Mouse (Mus musculus) kidney, embryonic 14.5 days (tissue): Measurements from ENCODE around the gene Lgals3. TPM values are rescaled to one million over a fixed set of nuclear protein-coding genes. Genes with fewer than 3 reads are reported as not detected.

Experiments
- ATAC-seq: fragments of 200-750 bp; cut with Nextera tagmentation; 2 replicates; pipeline ENCODE4 v1.8.0; 2017; ENCODE audit warnings: moderate number of reproducible peaks, mild to moderate bottlenecking, moderate TSS enrichment, moderate library complexity; ENCODE audit not compliant: low FRiP score, low TSS enrichment
- H3K27ac ChIP-seq: fragments of 300-500 bp; sonication (generic); 2 replicates; pipeline ENCODE4 v1.5.1; 2014; ENCODE audit warnings: low read depth, mild to moderate bottlenecking, low read length, moderate library complexity, mixed read lengths
- H3K27me3 ChIP-seq: fragments of 300-500 bp; sonication (generic); 2 replicates; pipeline ENCODE4 v1.6.1; 2014; ENCODE audit warnings: mild to moderate bottlenecking, low read length; ENCODE audit not compliant: control insufficient read depth, insufficient read depth
- H3K36me3 ChIP-seq: fragments of 300-500 bp; sonication (generic); 2 replicates; pipeline ENCODE4 v1.6.1; 2014; ENCODE audit warnings: low read length, mixed read lengths; ENCODE audit not compliant: control insufficient read depth, insufficient read depth
- H3K4me1 ChIP-seq: fragments of 300-500 bp; sonication (generic); 2 replicates; pipeline ENCODE4 v1.6.1; 2014; ENCODE audit warnings: low read length, mixed read lengths; ENCODE audit not compliant: control insufficient read depth, insufficient read depth
- H3K4me2 ChIP-seq: fragments of 300-500 bp; sonication (generic); replicated peaks from 2 replicates; pipeline ENCODE4 v1.6.1; 2014; ENCODE audit warnings: low read depth, mild to moderate bottlenecking, low read length
- H3K4me3 ChIP-seq: fragments of 300-500 bp; sonication (generic); 2 replicates; pipeline ENCODE4 v1.5.1; 2014; ENCODE audit warnings: mild to moderate bottlenecking, low read length
- H3K9ac ChIP-seq: fragments of 300-500 bp; sonication (generic); 2 replicates; pipeline ENCODE4 v1.6.1; 2014; ENCODE audit warnings: low read depth, mild to moderate bottlenecking, low read length, moderate library complexity
- H3K9me3 ChIP-seq: fragments of 300-500 bp; sonication (generic); 2 replicates; pipeline ENCODE4 v1.6.1; 2016; ENCODE audit warnings: low read length; ENCODE audit not compliant: control insufficient read depth
- WGBS: fragments of 180-500 bp; shearing (Covaris S2); extraction: QIAGEN DNeasy Blood & Tissue Kit; methylation state at CpG from one replicate; pipeline ENCODE4 v1.1.7; 2014; 5-methylcytosine and 5-hydroxymethylcytosine counted together
- polyA plus RNA-seq: library from polyadenylated mRNA; unstranded; fragments of >200 nt; fragmentation: Nextera tagmentation; extraction: Ambion mirVana; gene quantifications from 2 replicates; pipeline ENCODE4 v1.2.1, GENCODE M21; 2014

Lgals3 gene
- polyA plus RNA-seq, 1 experiment from 2014 or later = 11.2 TPM

GRCm38 (mm10) chr14:47341811-47342291 is 25.7 kb upstream of the Lgals3 start:
- H3K27me3 ChIP-seq = no peaks in the 10 kb centered on the region
- H3K27ac ChIP-seq = no peak overlapping the region
- H3K9me3 ChIP-seq = no peaks in the 10 kb centered on the region
- no peak overlapping the region for H3K4me2 ChIP-seq
- no peaks in the 10 kb centered on the region for H3K4me1 ChIP-seq
- H3K4me3 ChIP-seq = no peak overlapping the region
- H3K36me3 ChIP-seq = no peaks in the 10 kb centered on the region
- H3K9ac ChIP-seq = no peak overlapping the region
- ATAC-seq = no peak
- 81% methylated on average over 4 of the region's 4 CpGs for WGBS

DNA sequence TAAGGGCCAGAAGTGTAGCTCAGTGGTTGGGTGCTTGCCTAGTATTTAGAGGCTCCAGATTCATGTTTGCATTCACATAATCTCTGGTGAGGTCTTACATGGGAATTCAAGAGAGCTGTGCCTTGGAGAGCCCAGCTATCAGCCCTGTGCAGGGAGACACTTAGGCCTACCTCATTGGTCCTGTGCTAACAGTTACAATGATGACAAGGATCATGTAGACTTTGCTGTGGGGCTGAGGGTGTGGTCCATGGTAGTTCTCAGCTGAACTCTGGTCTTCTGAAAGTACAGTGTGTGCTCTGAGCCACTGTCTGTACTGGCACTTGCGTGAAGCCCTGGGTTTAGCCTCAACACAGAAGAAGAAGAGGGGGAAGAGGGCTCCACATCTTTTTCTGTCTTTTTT is 20.8 kb upstream of the Lgals3 start:
- Histone ChIP-seq H3K9ac (no peak overlapping the region), H3K4me1 (no peaks in the 10 kb centered on the region), H3K9me3 (no peaks in the 10 kb centered on the region), H3K27me3 (no peaks in the 10 kb centered on the region), H3K4me3 (no peak overlapping the region), H3K4me2 (no peak overlapping the region), H3K27ac (no peak overlapping the region), H3K36me3 (no peaks in the 10 kb centered on the region)
- WGBS = 87% methylated on average over 1 of the region's 1 CpGs
- ATAC-seq = no peak

- WGBS = 80% methylated on average over 2 of the region's 2 CpGs
- Histone ChIP-seq H3K27ac (no peak overlapping the region), H3K36me3 (no peaks in the 10 kb centered on the region), H3K4me2 (no peak overlapping the region), H3K4me3 (no peak overlapping the region), H3K4me1 (no peaks in the 10 kb centered on the region), H3K9ac (no peak overlapping the region), H3K27me3 (no peaks in the 10 kb centered on the region), H3K9me3 (no peaks in the 10 kb centered on the region)
- no peak for ATAC-seq
These were observed 16.6 kb upstream of the Lgals3 start for GRCm38 (mm10) chr14:47350974-47351373.

DNA sequence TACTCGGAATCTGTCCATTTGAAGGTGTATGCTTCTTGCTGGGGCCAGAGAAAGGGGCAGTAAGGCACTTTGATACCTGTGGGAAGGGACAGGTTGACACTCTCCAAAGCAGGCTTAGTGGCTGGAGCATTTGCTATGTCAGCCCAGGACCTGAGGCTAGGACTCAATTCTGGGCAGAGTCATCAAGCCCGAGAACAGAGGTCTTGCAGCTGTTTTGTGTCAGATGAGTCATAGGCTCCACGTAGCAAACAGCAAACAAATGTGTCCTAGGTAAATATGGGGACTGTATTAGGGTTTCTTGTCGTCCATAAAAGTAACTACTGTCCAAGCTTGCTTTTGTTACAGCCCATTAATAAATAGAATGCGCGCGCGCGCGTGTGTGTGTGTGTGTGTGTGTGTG is 15.3 kb upstream of the Lgals3 start:
- ATAC-seq = no peak

GRCm38 (mm10) chr14:47353240-47353639 is 14.3 kb upstream of the Lgals3 start:
- WGBS = 74% methylated on average over 4 of the region's 4 CpGs
- Histone ChIP-seq H3K4me1 (no peaks in the 10 kb centered on the region), H3K9ac (no peak overlapping the region), H3K27me3 (no peaks in the 10 kb centered on the region), H3K36me3 (no peaks in the 10 kb centered on the region), H3K4me3 (no peak overlapping the region), H3K4me2 (no peak overlapping the region), H3K27ac (no peak overlapping the region), H3K9me3 (no peaks in the 10 kb centered on the region)
- ATAC-seq = no peak

More for the DNA sequence above, 15.3 kb upstream of the Lgals3 start:
- Histone ChIP-seq H3K9ac (no peak overlapping the region), H3K36me3 (no peaks in the 10 kb centered on the region), H3K27me3 (no peaks in the 10 kb centered on the region), H3K4me3 (no peak overlapping the region), H3K9me3 (no peaks in the 10 kb centered on the region), H3K4me1 (no peaks in the 10 kb centered on the region), H3K27ac (no peak overlapping the region), H3K4me2 (no peak overlapping the region)
- WGBS = 89% methylated on average over 10 of the region's 10 CpGs

- Histone ChIP-seq H3K27ac (no peak overlapping the region), H3K4me3 (no peak overlapping the region), H3K4me2 (no peak overlapping the region), H3K9me3 (no peaks in the 10 kb centered on the region), H3K36me3 (no peaks in the 10 kb centered on the region), H3K27me3 (no peaks in the 10 kb centered on the region), H3K9ac (no peak overlapping the region), H3K4me1 (no peaks in the 10 kb centered on the region)
- 72% methylated on average over 8 of the region's 8 CpGs for WGBS
- ATAC-seq = no peak
These were observed 13.4 kb upstream of the Lgals3 start for GRCm38 (mm10) chr14:47354111-47354577.

DNA sequence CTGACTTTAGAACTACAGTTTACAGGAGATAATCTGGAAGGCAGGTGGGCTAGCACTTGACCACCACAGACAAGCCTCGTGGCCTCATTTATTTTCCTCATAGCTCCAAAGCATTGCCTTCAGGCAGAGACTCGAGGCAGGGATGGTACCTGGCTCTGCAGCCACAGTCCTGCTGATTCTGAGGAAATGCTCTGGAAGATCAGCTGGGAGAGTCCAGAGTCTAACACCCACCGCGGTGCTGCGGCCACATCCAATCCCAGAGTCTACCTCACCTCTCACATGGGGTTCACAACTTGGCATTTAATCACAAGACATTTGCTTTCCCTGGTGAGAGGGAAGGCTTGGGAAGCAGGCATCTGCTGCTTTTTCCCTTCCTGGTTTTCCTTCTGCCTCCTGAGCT is 12.6 kb upstream of the Lgals3 start:
- H3K36me3 ChIP-seq = no peaks in the 10 kb centered on the region
- no peak overlapping the region for H3K27ac ChIP-seq
- H3K4me3 ChIP-seq = no peak overlapping the region
- no peak overlapping the region for H3K9ac ChIP-seq
- no peak overlapping the region for H3K4me2 ChIP-seq
- H3K27me3 ChIP-seq = no peaks in the 10 kb centered on the region
- WGBS = 78% methylated on average over 5 of the region's 5 CpGs
- ATAC-seq = no peak
- H3K4me1 ChIP-seq = no peaks in the 10 kb centered on the region
- no peaks in the 10 kb centered on the region for H3K9me3 ChIP-seq

DNA sequence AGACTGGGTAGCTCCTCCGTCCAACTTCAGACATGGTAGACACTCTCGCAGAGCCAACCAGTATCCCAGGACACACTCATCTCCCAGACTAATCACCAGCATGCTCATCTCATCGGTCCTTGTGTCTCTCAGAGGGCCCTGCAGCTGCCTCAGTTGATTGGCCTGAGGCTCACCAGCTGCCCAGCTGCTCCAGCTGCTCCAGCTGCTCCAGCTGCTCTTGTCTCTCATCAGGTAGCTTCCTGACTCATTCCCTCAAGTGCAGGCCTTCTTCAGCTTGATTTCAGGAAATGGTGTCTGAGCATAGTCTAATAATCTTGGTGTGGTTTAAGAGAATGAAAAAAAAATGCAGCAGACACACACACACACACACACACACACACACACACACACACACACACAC is 10.9 kb upstream of the Lgals3 start:
- 91% methylated on average over 3 of the region's 3 CpGs for WGBS
- Histone ChIP-seq H3K27ac (no peak overlapping the region), H3K9ac (no peak overlapping the region), H3K4me3 (no peak overlapping the region), H3K4me2 (no peak overlapping the region), H3K4me1 (no peaks in the 10 kb centered on the region), H3K9me3 (no peaks in the 10 kb centered on the region), H3K27me3 (no peaks in the 10 kb centered on the region), H3K36me3 (no peaks in the 10 kb centered on the region)
- ATAC-seq = no peak

DNA sequence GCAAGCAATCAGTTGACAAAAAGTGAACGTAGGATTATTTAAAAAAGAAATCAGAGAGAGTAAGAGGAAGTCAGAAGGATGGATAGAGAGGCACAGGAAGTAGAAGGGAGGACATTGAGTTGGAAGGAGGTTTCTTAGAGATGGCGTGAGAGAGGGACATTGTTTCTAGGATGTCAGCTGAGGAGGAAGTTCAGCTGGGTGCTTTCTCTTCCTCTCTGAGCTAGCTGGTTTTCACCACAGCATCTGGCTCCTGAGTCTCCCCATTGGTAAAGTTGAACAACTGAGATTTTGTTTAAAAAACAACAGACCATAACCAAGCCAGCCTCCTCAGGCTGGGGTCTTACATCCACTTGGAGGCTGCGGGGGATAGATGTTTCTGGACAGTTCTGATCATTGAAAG is 7.9 kb upstream of the Lgals3 start:
- ATAC-seq = no peak
- Histone ChIP-seq H3K36me3 (no peaks in the 10 kb centered on the region), H3K4me3 (no peak overlapping the region), H3K4me2 (no peak overlapping the region), H3K4me1 (no peaks in the 10 kb centered on the region), H3K9me3 (no peaks in the 10 kb centered on the region), H3K27ac (no peak overlapping the region), H3K9ac (no peak overlapping the region), H3K27me3 (no peaks in the 10 kb centered on the region)
- 69% methylated on average over 3 of the region's 3 CpGs for WGBS
